Mouse (Mus musculus): ENCODE results near the gene Tbc1d22a.
A peak's percentile ranks its signal among the peaks of the same experiment; 100 is the strongest.

Gene Tbc1d22a

DNA sequence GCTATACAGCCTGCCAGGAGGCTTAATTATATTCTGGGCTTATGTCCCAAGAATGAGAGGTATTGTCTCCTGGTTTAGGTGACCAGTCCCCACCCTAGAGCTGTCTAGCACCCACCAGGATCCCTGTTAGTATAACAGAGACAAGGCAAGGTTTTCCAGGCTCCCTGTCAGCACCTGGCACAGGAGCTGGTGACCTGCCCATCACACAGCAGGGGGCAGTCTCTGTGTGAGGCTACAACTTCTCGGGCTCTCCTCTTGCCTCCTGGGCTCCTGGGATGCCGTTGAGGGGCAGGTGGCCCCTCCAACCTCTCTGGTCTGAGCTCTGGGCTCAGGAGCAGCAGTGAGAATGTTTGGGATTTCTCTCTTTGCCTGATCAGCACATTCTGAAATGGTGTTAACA, 171.2 kb downstream of the Tbc1d22a start:
- no peak for DNase-seq (ENCODE audit: low read depth, low spot score)

DNA sequence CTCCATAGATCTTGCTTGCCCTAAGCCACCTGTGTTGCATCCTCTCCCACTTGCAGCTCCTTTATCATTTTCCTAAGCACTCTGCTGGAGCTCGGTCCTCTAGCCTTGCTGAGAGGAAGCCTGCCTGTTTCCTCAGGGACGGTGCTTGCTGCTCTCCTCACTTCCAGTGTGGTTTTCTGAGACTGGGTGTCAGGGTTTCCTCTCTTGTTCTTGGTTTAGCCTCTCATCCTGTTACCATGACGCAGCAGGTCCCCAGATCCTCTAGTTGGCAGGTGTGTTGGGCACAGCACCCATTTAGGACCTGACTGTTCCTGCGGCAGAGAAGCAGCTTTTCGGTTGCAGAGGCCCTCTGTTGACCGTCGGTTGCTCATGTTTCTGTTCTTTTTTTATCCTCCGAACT, 172.1 kb downstream of the Tbc1d22a start:
- DNase-seq (ENCODE audit: low read depth, low spot score), result no peak

DNA sequence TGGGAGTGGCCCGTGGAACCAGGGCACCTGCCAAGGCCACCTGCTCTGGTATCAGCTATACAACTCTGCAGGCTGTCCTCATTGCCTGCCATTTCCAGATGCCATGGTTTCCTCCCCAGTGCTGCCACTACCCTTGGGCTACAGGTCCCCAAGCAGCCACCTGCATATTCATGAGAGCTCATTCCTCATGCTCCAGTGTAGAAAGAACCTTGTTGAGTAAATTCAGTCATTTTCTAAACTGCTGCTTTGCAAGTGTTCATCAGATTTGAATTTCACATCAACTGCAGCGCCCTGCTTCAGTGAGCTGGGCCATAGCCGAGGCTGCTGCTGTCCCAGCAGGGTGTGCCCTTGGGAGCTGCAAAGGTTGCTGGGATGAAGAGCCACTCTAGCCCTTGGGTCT, 174.3 kb downstream of the Tbc1d22a start:
- no peak for DNase-seq (ENCODE audit: low read depth, low spot score)

DNA sequence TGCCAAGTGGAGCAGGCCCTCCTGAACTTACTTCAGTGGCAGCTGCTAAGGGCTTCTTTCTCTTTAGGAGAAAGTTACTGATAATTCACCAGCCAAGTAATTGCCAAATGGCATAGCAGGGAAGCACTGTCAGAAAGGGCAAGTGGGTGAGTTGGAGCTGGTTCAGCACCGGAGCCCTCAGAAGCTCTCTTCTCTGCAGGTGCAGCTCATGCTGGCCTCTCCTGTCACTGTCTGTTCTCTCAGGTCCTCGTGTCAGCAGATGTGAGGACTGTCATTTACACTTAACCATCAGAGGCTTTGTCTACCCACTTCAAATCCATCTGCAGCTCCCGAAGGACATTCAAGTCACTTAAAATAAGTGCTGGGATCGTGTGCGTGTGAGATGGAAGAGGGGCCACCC, 190.6 kb downstream of the Tbc1d22a start:
- no peak for DNase-seq (ENCODE audit: low read depth, low spot score)

DNA sequence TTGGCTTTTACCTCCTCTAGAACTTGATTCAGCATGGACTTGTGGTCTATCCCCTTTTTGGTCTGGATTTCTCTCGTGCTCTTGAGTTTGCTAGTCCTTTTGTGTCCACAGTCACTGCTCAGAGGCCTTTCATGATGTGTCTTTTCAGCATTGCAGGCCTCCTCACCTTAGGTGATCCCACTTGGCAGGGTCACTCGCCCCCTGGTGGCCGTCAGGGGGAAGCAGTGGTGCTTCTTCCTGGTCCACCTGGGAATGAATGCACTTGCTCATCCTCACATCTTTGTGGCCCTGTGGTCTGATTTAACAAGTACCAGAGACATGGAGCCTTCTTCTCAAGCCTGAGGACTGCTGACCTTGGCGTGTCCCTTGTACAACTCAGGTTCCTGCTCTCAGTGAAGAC, 191.3 kb downstream of the Tbc1d22a start:
- DNase-seq (ENCODE audit: low read depth, low spot score), result peak; percentile 65

DNA sequence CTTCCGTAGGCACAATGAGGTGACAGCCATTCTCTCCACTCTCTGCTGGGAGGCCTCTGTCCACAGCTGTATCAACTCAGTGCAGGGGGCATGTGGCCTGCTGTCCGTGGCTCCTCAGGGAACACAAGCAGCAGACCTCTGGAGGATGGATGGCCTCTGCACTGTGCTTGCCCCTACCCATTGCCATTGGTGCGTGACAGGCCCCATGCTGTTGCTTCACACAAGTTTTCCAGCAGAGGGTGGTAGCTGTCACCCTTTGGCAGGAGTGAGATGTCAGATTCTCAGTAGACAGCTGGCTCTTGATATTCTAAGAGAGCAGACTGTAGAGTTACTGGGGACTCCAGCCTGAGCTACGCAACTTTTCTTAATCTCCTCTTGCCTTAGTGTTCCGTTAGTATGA, 195.1 kb downstream of the Tbc1d22a start:
- no peak for DNase-seq (ENCODE audit: low read depth, low spot score)

DNA sequence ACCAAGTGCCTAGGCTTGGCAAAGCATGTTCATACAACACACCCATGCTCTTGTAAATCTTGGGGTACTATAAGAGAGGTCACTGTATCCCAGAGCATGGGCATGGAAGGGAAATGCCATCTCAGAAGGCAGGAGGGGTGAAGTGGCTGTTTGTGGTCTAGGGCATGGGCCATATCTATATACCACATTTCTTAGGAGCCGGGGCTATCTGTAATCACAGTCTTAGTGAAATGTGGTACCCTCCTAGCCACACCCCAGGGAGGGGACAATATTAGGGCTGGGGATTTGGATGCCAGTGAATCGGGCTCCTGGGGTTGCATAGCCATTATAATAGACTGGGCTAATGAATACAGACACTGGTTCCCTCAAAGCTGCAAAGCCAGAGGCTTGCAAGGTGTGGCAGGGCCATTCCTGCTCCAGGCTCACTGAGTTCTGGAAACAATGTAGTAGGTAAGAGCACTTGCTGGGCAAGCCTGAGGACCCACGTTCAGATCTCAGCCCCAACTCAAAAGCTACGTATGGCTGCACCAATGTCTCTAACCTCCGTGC, 197.3 kb downstream of the Tbc1d22a start:
- DNase-seq (ENCODE audit: low read depth, low spot score), result no peak

DNA sequence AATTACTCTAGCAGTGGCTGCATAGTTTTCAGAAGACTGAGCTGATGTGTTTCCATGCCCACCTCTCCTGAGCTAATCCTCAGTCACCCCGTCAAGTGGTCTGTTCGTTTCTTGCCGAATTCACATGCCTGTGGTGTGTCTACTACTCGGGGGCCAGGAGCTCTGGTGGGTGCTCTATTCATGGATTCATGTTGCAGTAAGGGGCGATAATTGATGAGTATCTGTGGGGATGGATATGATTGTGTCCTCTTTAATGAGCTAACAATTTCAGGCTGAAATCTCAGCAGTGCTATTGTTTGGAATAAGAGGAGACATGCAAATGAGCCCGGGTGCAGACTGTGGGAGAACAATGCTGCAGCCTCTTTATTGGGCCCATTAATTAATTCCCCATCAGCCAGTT, 201.7 kb downstream of the Tbc1d22a start:
- DNase-seq (ENCODE audit: low read depth, low spot score), result no peak

DNA sequence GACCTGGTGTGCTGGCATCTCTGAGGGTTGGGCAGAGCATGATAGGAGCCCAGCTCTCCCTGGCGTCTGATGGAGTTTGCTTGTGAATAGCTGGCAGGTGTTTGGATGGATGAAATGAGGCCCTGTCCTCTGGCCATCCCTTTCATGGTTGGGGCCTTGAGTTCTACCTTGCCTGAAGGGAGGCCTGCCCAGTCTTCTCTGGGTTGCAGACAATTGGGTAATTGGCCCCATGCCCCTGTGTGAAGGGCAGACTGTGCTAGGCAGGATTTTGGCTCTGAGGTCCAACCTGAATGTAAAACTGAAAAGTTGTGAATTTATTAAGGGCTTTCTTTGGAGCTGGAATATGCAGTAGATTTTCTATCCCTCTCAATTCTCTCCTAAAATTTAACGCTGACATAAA, 204.2 kb downstream of the Tbc1d22a start:
- no peak for DNase-seq (ENCODE audit: low read depth, low spot score)

DNA sequence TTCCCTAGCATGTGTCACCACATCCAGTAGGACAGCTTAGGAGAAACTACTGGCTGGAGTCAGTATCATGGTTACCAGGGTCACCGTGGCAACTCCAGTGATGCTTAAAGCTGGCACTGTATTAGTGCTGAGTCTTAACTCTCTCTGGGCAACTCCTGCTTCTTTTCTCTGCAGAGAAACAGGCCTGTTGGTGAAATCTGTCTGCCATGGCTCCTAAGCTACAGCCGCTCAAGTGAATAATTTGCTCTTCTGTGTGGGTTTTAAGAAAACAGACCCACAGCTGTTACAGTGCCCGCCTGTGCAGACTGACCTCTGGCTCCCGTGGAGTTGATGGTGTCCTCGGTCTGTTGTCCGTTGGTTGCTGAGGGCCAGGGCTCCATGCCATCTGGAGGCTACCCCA, 205.4 kb downstream of the Tbc1d22a start:
- no peak for DNase-seq (ENCODE audit: low read depth, low spot score)

DNA sequence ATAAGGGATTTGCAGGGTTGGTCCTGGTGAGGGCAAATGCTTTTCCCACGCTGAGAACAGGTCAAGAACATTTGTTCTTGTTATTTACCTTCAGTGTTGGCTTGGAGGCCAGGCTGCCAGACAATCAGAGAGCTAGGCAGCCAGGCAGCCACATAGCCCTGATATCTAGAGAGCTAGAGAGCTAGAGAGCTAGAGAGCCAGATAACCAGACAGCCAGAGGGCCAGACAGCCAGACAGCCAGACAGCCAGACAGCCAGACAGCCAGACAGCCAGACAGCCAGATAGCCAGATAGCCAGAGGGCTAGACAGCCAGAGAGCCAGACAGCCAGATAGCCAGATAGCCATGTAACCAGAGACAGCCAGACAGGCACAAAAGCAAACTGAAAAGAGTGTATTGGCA, 208.6 kb downstream of the Tbc1d22a start:
- no peak for DNase-seq (ENCODE audit: low read depth, low spot score)

DNA sequence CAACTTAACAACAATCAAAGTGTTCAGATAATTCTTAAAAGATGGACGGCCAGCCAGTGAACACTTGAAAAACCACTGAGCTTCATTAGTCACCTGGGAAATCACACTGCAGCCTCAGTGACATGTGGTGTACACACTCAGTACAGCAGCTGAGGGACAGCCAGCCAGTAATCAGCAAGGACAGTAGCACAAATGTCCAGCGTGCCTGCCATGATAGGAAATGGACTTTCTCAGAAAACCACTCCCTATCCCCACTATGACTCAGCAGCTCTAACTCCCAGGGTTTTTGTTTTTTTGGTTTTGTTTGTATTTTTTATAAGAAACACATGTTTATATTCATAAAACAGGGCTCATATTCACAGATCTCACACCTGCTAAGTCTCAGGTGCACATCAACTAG, 209.6 kb downstream of the Tbc1d22a start:
- no peak for DNase-seq (ENCODE audit: low read depth, low spot score)

DNA sequence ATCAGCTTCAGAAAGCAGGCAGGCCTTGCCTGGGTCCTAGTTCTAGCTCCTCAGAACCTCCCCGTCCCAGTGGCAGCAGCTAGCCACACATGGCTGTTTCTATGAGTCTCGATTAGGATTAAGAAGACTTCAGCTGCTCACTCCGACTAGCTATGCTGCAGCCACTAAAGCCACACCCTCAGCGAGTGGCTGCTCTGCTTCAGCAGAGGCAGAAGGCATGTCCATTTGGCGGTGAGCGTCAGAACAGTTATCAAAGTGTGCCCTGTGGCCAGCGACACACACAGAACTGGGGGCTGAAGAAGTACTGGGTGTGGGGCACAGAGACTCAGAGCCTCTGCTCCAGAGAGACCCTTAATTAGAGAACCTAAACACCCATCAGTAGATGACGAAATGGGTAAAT, 210.7 kb downstream of the Tbc1d22a start:
- DNase-seq (ENCODE audit: low read depth, low spot score), result no peak

DNA sequence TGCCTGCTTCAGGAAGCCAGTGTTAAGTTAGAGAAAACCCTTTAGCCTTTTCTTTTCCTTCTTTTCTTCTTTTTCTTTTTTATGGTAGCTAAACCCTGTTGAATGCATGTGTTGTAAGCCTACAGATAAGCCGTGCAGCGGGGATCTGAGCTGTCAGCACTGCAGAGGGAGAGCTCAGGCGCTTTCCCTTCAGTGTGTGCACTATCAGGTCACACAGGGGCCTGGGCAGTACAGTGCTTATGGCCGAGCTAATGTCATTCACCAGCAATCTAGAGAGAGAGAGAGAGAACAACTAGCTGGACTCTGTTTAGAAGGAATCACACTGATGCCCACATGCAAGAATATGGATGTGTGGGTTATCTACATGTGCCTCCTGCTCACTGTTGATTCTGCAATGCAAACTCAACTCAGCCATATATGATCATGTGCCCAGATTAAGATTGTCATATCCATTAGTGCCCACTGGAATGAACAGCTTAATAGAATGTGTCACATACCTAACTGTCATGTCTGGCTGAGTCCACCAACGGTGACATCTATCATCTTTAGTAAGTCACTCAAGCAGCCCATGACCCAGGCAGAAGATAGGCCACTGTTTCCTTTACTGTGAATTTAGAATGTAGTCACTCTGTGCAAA, 212.2 kb downstream of the Tbc1d22a start:
- no peak for DNase-seq (ENCODE audit: low read depth, low spot score)

DNA sequence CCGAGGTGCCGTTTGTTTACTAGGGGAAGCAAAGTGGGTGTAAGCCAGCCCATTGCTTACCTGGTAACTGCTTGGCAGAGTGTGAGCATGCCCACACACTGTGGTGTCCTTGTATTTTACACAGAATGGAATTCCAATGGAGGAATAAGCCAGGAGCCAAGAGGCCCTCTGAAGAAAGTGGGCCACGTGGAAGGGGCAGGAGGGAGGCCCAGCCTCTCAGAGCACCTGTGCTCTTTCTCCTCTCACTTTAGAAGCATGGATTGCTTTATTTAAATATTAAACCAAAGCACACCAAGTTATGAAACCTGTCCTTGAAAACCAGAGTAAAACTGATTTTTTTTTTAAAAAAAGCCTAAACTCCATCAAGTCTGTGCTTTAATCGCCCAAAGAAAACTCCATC, 213.2 kb downstream of the Tbc1d22a start:
- no peak for DNase-seq (ENCODE audit: low read depth, low spot score)

DNA sequence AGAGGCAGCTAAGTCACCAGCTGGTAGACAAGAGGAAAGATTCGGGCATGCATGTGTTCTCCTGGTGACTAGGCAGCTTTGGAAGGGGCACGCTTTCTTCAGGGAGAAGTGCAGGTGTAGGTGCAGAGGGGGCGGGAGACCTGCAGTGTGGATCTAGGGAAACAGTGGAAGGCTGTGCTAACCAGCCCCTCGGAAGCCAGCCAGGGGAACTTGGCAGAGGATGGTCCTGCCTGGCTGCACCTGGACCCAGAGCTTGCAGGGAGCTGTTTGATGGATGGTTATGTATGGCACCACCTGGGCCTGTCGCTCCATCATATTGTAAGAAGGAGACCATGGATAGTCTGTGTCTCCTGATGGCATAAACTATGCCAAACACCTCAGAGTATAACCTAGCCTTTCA, 214.2 kb downstream of the Tbc1d22a start:
- DNase-seq (ENCODE audit: low read depth, low spot score), result no peak

DNA sequence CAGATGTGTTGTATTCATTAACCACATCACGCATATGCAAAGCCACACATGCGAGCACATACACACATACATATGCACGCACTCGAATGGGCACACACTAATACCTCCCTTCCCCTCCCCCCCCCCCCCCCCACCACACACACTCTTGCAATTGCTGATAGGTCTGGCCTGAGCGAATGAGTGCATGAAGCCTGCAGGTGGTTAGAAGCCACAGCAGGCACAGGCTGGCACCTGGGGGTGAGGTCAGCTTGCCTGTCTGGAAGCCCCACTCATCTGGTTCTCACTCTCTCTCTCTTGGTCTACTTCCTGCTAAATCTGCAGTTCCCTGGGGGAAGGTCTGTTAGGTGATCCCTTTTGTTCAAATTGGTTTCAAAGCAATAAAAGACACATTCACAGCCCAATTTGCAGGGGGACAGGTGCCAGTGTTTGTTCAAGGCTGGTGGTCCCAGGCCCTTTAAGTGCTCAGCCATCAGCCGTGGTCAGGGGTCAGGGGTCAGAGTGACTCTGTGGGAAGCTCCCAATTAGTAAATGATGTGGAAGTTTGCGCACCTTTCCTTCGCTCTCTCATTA, 215.6 kb downstream of the Tbc1d22a start:
- DNase-seq (ENCODE audit: low read depth, low spot score), result no peak

DNA sequence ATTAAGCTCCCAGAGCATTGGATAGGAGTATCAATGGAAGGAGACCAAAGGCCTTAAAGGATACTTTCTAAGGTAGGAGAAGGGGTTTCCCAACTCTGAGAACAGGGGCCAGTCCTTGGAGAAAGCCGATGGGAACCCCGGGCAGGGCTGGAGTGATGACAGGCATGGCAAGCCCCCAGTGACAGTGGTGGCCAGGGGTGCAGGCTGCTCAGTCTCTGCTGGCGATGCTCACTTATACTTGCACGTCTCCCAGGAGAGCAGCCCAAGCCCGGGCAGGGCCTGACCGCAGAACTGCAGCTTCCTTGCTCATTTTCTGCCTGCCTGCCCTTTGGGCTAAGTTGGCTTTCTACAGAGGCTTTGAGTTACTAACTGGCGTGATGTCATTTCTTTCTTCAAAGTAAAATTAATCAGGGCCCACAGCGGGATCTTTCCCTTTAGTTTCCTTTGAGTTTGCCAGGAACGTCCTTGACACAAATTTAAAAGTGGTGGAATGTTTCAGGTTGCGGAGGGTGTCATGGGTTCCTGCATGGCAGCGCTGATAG, 217.4 kb downstream of the Tbc1d22a start:
- DNase-seq (ENCODE audit: low read depth, low spot score), result no peak

DNA sequence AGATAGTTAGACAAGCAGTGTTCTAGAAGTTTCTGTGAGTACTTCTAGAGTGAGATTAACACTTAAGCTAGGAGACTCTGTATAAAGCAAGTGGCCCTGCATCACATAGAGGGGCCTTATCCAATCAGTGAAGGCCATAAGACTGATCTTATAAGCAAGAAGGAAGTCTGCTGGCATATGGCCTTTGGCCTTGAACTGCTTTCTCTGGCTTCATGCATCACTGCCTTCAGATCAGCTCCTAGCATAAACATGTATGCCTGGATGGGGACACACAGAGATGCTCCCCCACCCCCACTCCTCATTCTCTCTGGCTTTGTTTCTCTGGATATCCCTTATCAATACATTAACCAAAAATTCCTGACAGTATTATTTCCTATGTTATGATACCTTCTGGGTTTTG, 218.5 kb downstream of the Tbc1d22a start:
- no peak for DNase-seq (ENCODE audit: low read depth, low spot score)

DNA sequence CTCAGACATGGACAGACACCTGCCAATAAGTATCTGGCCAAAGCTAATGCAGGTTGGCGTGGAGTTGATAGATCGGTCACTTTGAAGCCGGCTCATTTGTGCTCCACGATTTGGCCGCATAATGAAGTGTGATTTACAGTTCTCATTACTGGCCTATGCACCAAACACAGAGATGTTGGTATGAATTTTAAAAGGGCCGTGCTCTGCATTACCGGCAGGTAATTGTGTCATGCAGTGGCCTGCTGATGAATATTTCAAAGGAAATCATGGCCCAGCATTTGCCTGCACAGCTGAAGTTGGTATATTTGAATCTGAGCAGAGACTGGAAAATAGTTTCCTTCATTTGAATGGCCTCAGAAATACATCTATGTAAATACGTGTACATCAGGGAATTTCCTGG, 219.1 kb downstream of the Tbc1d22a start:
- DNase-seq (ENCODE audit: low read depth, low spot score), result no peak

DNA sequence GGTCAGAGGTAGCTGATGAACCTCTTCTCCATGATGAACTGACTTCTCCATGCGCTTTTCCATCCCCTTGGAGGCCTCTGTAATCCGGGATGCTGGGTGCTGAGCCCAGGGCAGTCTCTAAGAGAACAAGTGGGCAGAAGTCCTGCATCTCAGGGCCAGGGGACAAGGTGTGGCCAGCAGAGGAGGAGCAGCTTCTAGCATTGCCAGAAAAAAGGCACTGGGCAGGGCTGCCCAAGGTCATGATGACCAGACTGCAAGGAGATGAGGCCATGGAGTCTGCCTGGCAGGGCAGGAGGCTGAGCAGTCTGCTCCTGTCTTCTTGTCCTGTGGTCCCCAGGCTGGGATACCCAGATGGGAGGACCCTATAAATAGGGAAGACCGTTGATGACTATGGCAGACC, 220.0 kb downstream of the Tbc1d22a start:
- DNase-seq (ENCODE audit: low read depth, low spot score), result no peak

DNA sequence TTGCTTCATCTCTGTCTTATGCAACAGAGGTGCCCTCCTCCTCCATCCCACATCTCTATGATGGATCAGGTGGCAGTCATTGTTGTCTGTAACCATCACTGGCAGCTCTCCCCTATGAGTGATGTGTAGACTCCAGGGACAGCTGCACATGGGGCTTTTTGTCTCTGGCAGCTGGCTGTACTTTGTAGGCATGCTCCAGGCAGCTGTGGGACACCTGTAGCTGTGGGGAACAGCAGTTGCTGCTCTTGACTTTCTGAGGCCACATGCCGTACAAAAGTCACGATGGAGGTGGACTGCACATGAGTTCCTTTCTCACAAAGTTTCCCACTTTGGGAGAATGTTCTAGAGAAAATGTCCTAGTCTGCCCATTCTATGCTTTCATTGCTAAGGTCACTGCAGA, 223.1 kb downstream of the Tbc1d22a start:
- no peak for DNase-seq (ENCODE audit: low read depth, low spot score)

DNA sequence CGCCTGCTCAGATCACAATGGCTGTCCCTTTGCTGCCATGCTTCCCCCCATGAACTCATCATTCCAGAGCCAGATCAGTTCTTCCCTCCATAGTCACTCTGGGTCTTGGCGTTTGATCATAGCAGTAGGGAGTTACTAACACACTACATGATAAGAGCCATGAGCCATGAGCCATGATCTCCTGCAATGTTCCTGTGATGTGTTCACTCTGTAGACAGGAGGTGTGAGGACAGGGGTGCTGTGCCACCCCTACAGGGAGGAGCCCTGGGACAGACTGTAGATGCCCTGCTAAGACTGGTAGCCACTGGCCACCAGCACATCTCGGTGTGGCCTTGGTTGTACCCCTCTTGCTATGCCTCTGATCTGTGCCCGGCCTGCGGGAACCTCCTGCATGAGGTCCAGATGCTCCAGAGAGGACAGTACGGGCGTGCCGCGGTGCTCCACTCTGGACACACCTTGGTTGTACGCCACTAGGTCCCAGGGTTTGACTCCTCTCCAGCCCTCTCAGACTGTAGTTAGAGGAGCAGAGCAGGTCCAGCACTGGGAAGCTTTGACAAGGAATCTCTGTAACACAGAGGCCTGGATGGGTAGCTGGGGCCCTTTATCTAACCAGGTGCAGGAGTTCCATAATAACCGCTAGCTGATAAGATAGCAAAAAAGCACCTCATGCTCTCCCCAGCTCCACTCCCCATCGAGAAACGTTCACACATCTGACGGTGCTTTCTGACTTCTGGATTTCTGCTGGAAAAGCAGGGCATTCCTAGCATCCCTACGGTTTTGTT, 224.9 kb downstream of the Tbc1d22a start:
- no peak for DNase-seq (ENCODE audit: low read depth, low spot score)
